Mouse (Mus musculus) forebrain, embryonic 15.5 days (tissue): ENCODE data around the gene Scp2. TPM values are rescaled to one million over a fixed set of nuclear protein-coding genes. Genes with fewer than 3 reads are reported as not detected.
"Not testable (repeated sequence)": the region's sequence is repeated elsewhere in the genome, so short reads cannot be mapped to it uniquely, and the experiment has no call there.

Experiments
- ATAC-seq: fragments of 200-750 bp; cut with Nextera tagmentation; replicated peaks from 2 replicates; pipeline ENCODE4 v1.8.0; 2017; ENCODE audit warnings: mild to moderate bottlenecking, moderate TSS enrichment, moderate library complexity
- H3K27ac ChIP-seq: fragments of 300-500 bp; sonication (generic); replicated peaks from 2 replicates; pipeline ENCODE4 v1.5.1; 2015; ENCODE audit warnings: mild to moderate bottlenecking, inconsistent platforms
- H3K27me3 ChIP-seq: fragments of 300-500 bp; sonication (generic); 2 replicates; pipeline ENCODE4 v1.6.1; 2015; ENCODE audit warnings: inconsistent platforms
- H3K36me3 ChIP-seq: fragments of 300-500 bp; sonication (generic); 2 replicates; pipeline ENCODE4 v1.6.1; 2015; ENCODE audit warnings: mild to moderate bottlenecking, inconsistent platforms
- H3K4me1 ChIP-seq: fragments of 300-500 bp; sonication (generic); 2 replicates; pipeline ENCODE4 v1.6.1; 2015; ENCODE audit warnings: inconsistent platforms
- H3K4me2 ChIP-seq: fragments of 300-500 bp; sonication (generic); replicated peaks from 2 replicates; pipeline ENCODE4 v1.6.1; 2015; ENCODE audit warnings: mild to moderate bottlenecking, inconsistent platforms
- H3K4me3 ChIP-seq: fragments of 300-500 bp; sonication (generic); 2 replicates; pipeline ENCODE4 v1.5.1; 2015; ENCODE audit warnings: mild to moderate bottlenecking, inconsistent platforms
- H3K9ac ChIP-seq: fragments of 300-500 bp; sonication (generic); replicated peaks from 2 replicates; pipeline ENCODE4 v1.6.1; 2015; ENCODE audit warnings: mild to moderate bottlenecking, inconsistent platforms
- H3K9me3 ChIP-seq: fragments of 300-500 bp; sonication (generic); 2 replicates; pipeline ENCODE4 v1.6.1; 2016; ENCODE audit warnings: inconsistent platforms
- WGBS: fragments of 180-500 bp; shearing (Covaris S2); methylation state at CpG from one replicate; pipeline ENCODE4 v1.1.7; 2015; ENCODE audit warnings: mixed read lengths; 5-methylcytosine and 5-hydroxymethylcytosine counted together
- polyA plus RNA-seq: library from polyadenylated mRNA; unstranded; fragments of >200 nt; fragmentation: Nextera tagmentation; extraction: Ambion mirVana; gene quantifications from 2 replicates; pipeline ENCODE4 v1.2.1, GENCODE M21; 2015

The Scp2 gene
- polyA plus RNA-seq, 1 experiment from 2014 or later: 214 TPM

DNA sequence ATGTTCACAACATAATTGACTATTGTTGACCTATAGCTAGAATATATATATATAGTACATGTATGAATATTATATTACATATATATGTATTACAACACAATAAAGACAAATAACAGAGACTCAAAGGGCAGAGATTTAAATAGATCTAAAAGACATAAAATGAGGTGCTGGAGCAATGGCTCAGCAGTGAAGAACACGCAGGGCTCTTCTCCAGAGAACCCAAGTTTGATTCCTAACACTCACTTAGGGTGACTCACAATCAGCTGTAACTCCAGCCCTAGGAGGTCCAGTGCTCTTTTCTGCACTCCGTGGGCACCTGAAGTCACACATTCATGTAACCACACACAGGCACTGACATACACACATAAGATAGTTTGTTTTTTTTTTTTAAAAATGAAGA is 60.8 kb downstream of the Scp2 start:
- Histone ChIP-seq H3K9ac (no peak overlapping the region), H3K27ac (no peak overlapping the region), H3K36me3 (0 out of 2 replicates have a peak, but pooled peaks cover 2% of the 10 kb centered on the region), H3K4me2 (no peak overlapping the region), H3K27me3 (no peaks in the 10 kb centered on the region), H3K4me1 (no peaks in the 10 kb centered on the region), H3K4me3 (no peak overlapping the region), H3K9me3 (no peaks in the 10 kb centered on the region)
- no peak for ATAC-seq
- 97% methylated on average over 2 of the region's 2 CpGs for WGBS

DNA sequence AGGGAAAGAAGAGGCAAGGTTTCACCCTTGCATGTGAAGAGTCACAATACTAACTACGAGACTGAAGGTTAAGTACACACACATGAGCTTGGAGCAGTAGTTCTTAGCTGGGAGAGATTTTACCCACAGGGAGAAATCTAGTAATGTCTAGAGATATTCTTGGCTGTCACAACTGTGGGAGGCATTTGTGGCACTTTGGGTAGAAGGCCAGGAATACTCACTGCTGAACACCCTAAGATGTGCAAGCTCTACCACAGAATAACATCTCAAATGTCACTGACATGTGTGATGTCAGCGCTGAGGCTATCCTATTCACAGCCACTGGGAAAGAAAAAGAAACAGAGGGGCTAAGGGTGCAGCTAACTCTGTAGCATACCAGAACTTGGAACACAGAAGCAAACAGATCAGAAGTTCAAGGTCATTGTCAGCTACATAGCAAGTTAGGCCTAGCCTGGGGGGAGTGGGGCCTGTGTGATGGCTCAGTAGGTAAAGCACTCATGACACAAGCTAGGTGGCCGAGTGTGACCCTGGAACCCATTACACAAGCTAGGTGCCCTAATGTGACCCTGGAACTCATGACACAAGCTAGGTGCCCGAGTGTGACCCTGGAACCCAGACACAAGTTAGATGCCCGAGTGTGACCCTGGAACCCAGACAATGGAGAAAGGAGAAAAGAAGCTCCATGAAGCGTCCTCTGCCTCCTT is 61.6 kb downstream of the Scp2 start:
- ATAC-seq: no peak
- WGBS: 75% methylated on average over 6 of the region's 6 CpGs
- H3K4me1 ChIP-seq: no peaks in the 10 kb centered on the region

DNA sequence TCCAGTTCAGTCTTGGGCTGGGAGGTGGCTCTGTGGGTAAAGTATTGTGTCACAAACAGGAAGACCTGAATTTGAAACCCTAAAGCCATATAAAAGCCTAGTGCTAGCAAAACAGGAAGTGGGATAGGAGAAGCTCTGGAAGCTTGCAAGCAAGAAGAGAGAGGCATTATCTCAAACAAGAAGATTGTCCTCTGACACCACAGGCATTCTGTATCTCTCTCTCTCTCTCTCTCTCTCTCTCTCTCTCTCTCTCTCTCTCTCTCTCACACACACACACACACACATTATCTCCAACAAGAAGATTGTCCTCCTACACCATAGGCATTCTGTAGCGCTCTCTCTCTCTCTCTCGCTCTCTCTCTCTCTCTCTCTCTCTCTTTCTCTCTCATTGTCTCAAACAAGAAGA is 62.4 kb downstream of the Scp2 start:
- WGBS: 97% methylated on average over 2 of the region's 2 CpGs
- H3K27ac ChIP-seq: no peak overlapping the region
- 0 out of 2 replicates have a peak, but pooled peaks cover 2% of the 10 kb centered on the region for H3K36me3 ChIP-seq
- H3K27me3 ChIP-seq: no peaks in the 10 kb centered on the region
- H3K9me3 ChIP-seq: no peaks in the 10 kb centered on the region
- no peak overlapping the region for H3K4me2 ChIP-seq
- ATAC-seq: no peak
- no peak overlapping the region for H3K4me3 ChIP-seq
- no peaks in the 10 kb centered on the region for H3K4me1 ChIP-seq
- H3K9ac ChIP-seq: no peak overlapping the region

More for the DNA sequence above, 61.6 kb downstream of the Scp2 start:
- Histone ChIP-seq H3K36me3 (0 out of 2 replicates have a peak, but pooled peaks cover 2% of the 10 kb centered on the region), H3K4me2 (no peak overlapping the region), H3K4me3 (no peak overlapping the region), H3K9ac (no peak overlapping the region), H3K9me3 (no peaks in the 10 kb centered on the region), H3K27ac (no peak overlapping the region), H3K27me3 (no peaks in the 10 kb centered on the region)

DNA sequence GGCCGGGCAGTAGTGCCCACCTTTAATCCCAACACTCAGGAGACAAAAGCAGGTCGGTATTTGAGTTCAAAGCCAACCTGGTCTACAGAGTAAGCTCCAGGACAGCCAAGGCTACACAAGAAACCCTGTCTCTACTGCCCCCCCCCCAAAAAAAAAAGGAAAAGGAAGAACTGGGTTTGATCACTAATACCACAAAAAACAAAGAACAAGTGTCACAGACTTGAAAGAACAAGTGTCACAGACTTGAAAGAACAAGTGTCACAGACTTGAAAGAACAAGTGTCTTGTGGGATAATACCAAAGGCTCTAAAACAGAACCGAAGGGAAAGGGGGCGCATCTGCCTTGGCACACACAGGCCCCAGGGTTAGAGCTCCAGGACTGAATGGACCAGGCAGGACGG is 63.9 kb downstream of the Scp2 start:
- H3K27me3 ChIP-seq: no peaks in the 10 kb centered on the region
- no peak overlapping the region for H3K4me3 ChIP-seq
- H3K27ac ChIP-seq: no peak overlapping the region
- H3K36me3 ChIP-seq: 0 out of 2 replicates have a peak, but pooled peaks cover 2% of the 10 kb centered on the region
- ATAC-seq: no peak
- no peaks in the 10 kb centered on the region for H3K4me1 ChIP-seq
- WGBS: 70% methylated on average over 5 of the region's 5 CpGs
- no peak overlapping the region for H3K4me2 ChIP-seq
- H3K9me3 ChIP-seq: no peaks in the 10 kb centered on the region
- H3K9ac ChIP-seq: no peak overlapping the region

DNA sequence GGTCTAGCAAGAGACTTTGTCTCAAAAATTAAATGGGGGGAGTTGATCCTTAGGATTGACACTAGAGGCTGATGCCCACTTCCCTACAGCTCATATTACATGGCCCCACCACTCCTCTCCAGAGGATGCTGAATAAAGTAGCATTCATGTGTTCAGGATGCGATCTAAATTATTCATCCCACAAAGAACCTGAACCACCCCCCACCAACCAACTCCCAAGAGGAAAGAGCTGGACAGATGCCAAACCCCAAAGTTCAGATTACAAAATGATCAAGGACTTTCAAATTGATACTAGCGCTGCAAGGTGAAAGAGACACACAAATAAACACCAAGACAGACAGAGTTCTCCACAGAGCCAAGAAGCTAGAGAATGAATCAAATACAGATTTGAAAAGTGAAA is 65.0 kb downstream of the Scp2 start:
- ATAC-seq: no peak
- Histone ChIP-seq H3K9me3 (no peaks in the 10 kb centered on the region), H3K27ac (no peak overlapping the region), H3K4me2 (no peak overlapping the region), H3K9ac (no peak overlapping the region), H3K4me3 (no peak overlapping the region), H3K36me3 (no peaks in the 10 kb centered on the region), H3K27me3 (no peaks in the 10 kb centered on the region), H3K4me1 (no peaks in the 10 kb centered on the region)
- 25% methylated on average over 2 of the region's 2 CpGs for WGBS

DNA sequence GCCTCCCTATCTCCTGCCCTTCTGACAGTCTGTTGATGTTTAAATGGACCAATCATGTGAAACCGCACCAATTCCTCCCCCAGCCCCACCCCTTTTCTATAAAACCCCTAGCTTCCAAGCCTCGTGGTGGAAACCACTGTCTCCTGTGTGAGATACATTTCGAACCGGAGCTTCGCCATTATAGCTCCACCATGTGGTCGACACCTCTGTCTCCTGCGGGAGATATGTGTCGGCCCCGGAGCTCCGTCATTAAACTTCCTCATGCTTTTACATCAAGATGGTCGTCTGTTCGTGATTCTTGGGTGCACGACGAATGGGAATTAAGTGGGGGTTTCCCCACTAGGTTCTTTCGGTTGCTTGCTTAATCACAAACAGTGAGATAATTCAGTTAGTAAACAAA is 65.6 kb downstream of the Scp2 start:
- 83% methylated on average over 15 of the region's 15 CpGs for WGBS
- not testable (repeated sequence) for H3K4me3 ChIP-seq

DNA sequence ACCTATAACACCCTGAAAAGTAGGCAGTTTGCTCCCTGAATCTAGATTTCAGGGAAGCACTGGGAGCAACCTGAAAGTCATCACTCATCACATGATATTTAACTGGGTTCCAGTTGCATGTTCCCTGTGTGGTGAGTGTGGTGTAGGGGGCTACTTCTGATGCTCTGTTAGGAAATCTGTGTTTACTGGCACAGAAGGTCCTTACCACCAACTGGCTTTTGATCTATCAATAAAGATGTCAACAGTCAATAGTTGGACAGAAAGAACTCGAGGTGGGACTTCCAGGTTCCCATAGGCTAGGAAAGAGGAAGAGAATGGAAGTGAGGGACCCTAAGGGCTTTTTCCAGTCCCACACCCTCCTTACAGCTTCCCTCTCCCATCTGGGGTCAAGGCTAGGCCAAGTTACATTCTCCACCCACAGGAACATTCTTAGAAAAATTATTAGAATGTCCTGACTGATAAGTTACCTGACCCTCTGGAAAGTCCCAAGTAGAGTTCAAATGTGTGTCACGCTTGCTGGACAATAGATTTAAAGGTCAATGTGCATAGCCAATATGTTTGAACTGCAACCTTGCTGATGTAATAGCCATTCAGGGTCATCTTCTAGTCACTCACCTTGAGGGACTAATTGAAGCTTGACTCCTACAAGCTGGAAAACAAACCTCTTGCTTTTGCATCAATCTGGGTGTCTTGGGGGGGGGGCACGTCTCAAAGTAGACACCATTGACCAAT is 67.4 kb downstream of the Scp2 start:
- no peaks in the 10 kb centered on the region for H3K9me3 ChIP-seq
- 75% methylated on average over 3 of the region's 3 CpGs for WGBS
- H3K27me3 ChIP-seq: no peaks in the 10 kb centered on the region
- no peak for ATAC-seq
- no peak overlapping the region for H3K9ac ChIP-seq
- no peak overlapping the region for H3K4me3 ChIP-seq
- no peaks in the 10 kb centered on the region; the same call in 1 of the 2 replicates for H3K36me3 ChIP-seq
- no peak overlapping the region for H3K27ac ChIP-seq
- H3K4me1 ChIP-seq: no peaks in the 10 kb centered on the region
- H3K4me2 ChIP-seq: no peak overlapping the region

More for the DNA sequence above, 65.6 kb downstream of the Scp2 start:
- not testable (repeated sequence) for H3K9ac ChIP-seq, H3K27me3 ChIP-seq, H3K9me3 ChIP-seq, ATAC-seq, H3K4me2 ChIP-seq, H3K27ac ChIP-seq, H3K36me3 ChIP-seq, H3K4me1 ChIP-seq

- ATAC-seq: no peak
- no peak overlapping the region for H3K4me2 ChIP-seq
- H3K4me1 ChIP-seq: peaks cover 15% of the 10 kb centered on the region
- H3K9ac ChIP-seq: no peak overlapping the region
- no peak overlapping the region for H3K4me3 ChIP-seq
- no peaks in the 10 kb centered on the region for H3K27me3 ChIP-seq
- H3K9me3 ChIP-seq: no peaks in the 10 kb centered on the region
- no peaks in the 10 kb centered on the region; the same call in 1 of the 2 replicates for H3K36me3 ChIP-seq
- 79% methylated on average over 3 of the region's 3 CpGs for WGBS
- no peak overlapping the region for H3K27ac ChIP-seq
Measured at GRCm38 (mm10) chr4:108074204-108074823, 70.5 kb downstream of the Scp2 start.

- WGBS: 85% methylated on average over 3 of the region's 3 CpGs
- ATAC-seq: no peak
- Histone ChIP-seq H3K9ac (no peak overlapping the region), H3K27me3 (no peaks in the 10 kb centered on the region), H3K9me3 (no peaks in the 10 kb centered on the region), H3K4me3 (no peak overlapping the region), H3K4me2 (no peak overlapping the region), H3K4me1 (peaks cover 16% of the 10 kb centered on the region), H3K36me3 (no peaks in the 10 kb centered on the region; the same call in 1 of the 2 replicates), H3K27ac (no peak overlapping the region)
Measured at GRCm38 (mm10) chr4:108072086-108072485, 72.7 kb downstream of the Scp2 start.

- Histone ChIP-seq H3K27me3 (no peaks in the 10 kb centered on the region), H3K4me1 (peaks cover 16% of the 10 kb centered on the region), H3K4me2 (peak overlapping the region; percentile 81), H3K9ac (peak overlapping the region; percentile 56), H3K9me3 (no peaks in the 10 kb centered on the region), H3K27ac (no peak overlapping the region), H3K36me3 (peaks cover 3% of the 10 kb centered on the region; the same call in 1 of the 2 replicates), H3K4me3 (peak overlapping the region; percentile 61)
- 2% methylated on average over 26 of the region's 26 CpGs for WGBS
- ATAC-seq: peak; percentile 98
Measured at GRCm38 (mm10) chr4:108071235-108071901, 73.4 kb downstream of the Scp2 start.

GRCm38 (mm10) chr4:108070723-108071122 is 74.1 kb downstream of the Scp2 start:
- Histone ChIP-seq H3K4me1 (peaks cover 16% of the 10 kb centered on the region), H3K36me3 (peaks cover 3% of the 10 kb centered on the region), H3K9ac (peak overlapping the region; percentile 56), H3K27me3 (no peaks in the 10 kb centered on the region), H3K27ac (no peak overlapping the region), H3K4me3 (peak overlapping the region; percentile 61), H3K9me3 (no peaks in the 10 kb centered on the region), H3K4me2 (peak overlapping the region; percentile 81)
- WGBS: 6% methylated on average over 8 of the region's 8 CpGs
- no peak; the same call in 1 of the 2 replicates for ATAC-seq

DNA sequence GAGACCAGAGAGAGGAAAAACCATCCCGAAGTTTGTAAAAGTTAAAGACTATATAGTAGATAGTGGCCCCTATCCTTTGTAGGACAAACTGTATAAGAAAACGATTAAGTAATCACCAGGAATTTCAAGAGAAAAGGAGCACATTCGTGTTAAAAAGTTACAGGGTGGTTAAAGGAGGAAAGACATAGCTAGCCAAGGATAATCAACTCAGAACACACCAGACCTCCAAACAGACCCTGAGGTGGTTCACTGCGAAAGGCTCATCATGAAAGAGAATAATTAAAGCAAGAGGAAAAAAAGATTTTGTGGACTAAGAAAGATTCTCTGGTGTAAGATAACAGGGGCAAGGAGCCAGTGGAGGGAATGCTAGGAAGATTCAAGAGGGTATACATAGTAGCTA is 74.5 kb downstream of the Scp2 start:
- Histone ChIP-seq H3K27ac (no peak overlapping the region), H3K4me1 (peaks cover 16% of the 10 kb centered on the region), H3K4me2 (peak overlapping the region; percentile 81), H3K9me3 (no peaks in the 10 kb centered on the region), H3K36me3 (peaks cover 3% of the 10 kb centered on the region), H3K27me3 (no peaks in the 10 kb centered on the region), H3K4me3 (peak overlapping the region; percentile 61), H3K9ac (peak overlapping the region; percentile 56)
- 70% methylated on average over 4 of the region's 4 CpGs for WGBS
- no peak for ATAC-seq
